Mouse (Mus musculus) kidney, postnatal 36 days (tissue): ENCODE data around the gene Banp.
A peak's percentile ranks its signal among the peaks of the same experiment; 100 is the strongest.

Experiments
- DNase-seq, 2 experiments: peaks; one replicate each; pipeline ENCODE4 v3.0.0; 2021 to 2022; ENCODE audit warnings: mixed read lengths in 2 of 2

Banp gene

DNA sequence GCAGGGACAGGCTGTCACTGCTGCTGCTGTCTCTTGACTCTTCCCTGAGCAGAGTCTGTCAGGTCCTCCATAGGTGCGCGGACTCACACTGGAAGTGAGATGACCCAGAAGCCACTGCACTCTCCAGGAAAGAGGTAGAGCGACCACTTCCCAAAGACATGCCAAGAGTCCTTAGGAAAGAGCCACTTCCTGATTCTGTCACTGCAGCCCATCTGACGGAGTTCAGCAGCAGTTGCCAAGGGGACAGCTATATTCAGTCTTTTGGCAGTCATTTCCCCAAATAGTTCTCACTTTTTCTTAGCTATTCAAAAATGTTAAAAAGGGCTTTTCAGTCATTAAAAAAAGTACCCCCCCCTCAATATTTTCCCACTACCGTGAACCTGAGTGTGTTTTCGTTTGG is 72.7 kb downstream of the Banp start:
- peak; percentile 6 to 12 for DNase-seq

DNA sequence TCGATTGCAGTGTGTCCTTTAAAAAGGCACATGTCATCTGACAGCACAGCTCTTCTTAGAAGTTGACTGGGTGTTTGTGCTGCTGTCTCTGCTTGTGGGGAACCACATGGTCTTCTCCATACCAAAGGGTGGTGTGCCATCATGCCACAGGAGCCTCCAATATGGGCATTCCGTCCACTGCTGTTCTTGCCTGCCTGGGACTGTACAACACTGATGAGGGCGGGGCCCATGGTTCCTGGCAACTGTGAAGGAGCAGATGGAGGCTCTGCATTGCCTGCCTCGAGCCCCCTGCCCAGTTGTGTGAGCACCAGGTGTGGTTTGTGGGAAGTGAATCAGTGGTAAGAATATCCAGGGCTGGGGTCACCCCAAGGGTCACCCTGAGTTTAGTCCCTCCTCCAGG is 73.2 kb downstream of the Banp start:
- DNase-seq: no peak

DNA sequence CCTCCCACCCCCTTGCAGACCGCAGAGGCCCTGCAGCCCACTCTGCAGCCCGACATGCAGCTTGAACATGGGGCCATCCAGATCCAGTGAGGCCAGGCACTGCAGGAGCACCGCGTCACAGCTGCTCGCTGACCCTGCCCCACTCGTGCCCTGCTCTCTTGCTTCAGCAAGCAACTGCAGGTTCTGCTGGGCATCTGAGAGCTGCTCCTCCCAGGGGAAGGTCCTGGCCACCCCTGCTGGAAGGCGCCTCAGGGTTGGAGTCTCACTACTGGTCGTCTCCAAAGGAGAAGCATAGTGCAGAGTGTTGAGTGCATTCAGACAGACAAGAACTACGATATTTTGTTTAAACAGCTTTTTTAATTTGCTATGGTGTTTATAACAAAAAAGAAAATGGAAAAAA is 76.0 kb downstream of the Banp start:
- DNase-seq: no peak

DNA sequence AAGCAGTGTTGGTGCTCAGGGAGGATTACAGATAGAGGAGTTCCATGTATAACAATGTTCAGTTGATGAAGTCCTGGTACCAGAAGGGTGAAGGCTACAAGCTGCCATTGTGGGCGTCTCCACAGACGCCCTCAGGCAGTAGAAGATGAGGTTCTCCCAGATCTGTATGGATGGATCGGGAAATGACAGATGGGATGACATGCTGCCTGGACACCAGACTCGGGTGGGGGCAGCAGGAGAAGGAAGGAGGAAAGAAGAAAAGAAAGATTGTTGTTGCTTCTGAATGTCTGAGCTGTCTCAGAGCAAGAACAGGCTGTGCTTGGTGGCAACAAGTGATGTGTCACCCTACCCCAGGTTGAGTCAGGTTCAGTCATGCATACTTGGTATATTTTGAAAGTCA is 78.6 kb downstream of the Banp start:
- DNase-seq: no peak

DNA sequence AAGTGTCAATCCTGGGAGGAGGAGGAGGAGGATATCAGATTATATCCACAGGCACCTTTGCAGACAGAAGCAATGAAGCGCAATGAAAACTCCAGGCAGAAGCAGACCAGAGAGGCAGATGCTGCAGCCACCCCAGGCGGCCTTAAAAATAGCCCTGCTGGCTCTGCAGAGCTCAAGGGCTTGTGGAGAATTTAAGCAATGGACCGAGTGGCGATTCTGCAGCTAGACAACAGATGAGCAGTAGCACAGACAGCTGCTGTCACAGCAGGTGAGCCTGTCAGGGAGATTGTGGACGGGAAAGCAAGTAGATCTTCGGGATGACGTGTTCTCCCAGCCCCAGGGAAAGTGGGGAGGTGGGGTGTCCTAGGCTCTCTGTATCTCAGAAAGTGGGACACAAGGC is 81.4 kb downstream of the Banp start:
- DNase-seq: no peak

DNA sequence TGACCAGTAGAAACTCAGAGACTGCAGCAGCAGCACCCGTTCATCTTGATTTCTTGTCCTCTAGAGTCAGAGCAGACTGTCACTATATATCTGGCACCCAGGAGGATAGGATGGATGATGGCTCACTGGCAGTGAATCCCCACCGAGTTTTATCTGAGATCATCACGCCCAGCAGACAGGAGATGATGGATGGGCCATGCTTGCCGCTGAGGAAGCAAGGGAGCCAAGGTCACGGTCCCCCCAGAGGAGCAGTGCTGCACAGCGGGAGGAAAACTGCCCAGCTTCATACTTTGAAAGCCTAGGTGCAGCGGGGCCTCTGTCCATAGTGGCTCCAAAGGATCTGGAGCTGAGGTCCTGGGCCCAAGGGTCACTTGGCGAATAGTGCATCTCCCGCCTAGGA is 83.2 kb downstream of the Banp start:
- DNase-seq: peak in 1 of 2 experiments; percentile 18

DNA sequence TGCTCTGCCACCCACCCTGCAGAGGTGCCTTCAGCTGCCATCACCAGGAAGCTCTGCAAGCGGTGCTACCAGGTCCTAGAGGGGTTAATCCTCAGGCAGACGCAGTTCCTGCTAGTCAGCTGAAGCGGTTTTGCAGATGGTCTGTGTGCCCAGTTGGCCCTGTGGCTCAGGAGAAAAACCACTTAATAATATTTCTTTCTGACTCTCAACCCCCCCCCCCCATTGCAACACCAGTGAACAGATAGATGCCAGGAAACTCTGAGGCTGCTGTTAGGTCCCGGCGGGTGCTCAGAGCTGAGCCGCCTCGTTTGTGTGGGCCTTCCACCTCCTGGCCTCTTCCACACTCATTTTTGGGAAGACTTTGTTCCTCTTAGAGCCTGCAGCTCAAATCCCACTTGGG is 86.0 kb downstream of the Banp start:
- DNase-seq: no peak

DNA sequence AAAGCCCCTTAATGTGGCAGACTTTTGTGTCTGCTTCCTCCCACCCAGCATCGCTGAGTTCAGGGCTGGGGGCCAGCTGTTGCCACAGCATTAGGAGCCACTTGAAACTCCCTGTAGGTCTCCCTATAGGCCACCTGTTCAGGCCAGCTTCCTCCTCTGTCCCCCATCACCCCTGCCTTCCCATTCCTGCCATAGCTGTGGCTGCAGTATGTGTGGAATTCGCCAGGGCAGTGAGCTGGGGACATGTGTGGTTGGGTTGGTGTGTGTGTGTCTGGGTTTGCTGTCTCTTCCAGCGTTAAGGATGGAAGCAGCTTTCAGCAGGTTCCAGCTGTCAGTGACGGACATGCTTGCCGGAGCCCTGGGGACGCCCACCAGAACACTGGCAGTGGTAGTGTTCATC is 86.8 kb downstream of the Banp start:
- DNase-seq: no peak

DNA sequence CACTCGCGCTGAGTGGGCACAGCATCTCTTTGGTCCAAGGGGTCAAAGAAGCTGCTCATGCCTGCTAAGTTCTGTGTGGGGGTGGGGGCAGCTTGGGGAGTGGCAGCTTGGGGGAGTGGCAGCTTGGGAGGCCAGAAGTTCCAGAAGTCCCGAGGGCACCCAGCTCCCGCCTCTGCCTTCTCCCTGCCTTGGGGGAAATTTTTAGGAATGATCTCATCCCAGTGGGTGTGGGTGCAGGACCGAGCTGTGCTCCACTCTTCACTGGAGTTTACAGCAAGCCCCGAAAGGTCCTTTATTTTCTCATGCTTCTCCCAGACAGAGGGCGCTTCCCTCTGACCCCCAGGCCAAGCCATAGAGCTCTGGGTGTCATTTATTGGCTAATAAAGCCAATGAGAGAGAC is 87.7 kb downstream of the Banp start:
- no peak for DNase-seq

DNA sequence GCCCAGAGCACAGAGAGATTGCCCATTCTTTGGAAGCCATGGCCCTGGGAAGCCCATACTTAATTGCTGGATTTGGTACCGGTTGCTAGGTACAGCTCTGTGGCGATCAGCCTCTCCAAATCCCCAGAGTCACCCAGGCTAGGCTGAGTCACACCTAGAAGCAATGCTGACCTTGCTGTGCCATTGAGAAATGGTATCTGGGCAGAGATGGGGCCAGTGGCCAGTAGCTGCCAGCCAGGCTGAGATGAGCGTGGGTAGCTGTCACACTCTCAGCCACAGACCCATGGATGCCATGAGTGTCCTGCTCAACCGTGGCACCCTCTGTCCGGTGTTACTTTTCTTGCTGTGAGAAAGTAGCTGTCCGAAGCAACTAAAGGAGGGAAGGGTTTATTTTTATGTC is 88.5 kb downstream of the Banp start:
- no peak for DNase-seq

DNA sequence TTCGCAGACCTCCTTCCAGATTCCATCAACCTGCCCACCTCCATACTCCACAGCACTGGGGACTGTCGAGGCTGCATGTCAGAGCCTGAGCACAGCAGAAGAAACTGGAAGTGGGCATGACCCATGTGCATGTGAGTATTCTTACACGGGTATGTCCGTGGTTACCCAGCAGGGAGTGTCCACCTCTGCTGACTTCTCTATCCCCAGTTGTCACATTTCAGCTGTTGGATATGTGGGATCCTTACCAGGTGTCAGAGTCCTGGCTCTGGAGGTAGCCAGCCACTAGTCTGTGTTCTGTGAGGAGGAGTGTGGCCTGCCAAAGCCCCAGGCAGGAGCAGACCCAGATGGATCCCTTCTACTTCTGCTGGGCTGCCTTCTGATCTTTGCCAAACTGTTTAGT is 89.9 kb downstream of the Banp start:
- no peak for DNase-seq

DNA sequence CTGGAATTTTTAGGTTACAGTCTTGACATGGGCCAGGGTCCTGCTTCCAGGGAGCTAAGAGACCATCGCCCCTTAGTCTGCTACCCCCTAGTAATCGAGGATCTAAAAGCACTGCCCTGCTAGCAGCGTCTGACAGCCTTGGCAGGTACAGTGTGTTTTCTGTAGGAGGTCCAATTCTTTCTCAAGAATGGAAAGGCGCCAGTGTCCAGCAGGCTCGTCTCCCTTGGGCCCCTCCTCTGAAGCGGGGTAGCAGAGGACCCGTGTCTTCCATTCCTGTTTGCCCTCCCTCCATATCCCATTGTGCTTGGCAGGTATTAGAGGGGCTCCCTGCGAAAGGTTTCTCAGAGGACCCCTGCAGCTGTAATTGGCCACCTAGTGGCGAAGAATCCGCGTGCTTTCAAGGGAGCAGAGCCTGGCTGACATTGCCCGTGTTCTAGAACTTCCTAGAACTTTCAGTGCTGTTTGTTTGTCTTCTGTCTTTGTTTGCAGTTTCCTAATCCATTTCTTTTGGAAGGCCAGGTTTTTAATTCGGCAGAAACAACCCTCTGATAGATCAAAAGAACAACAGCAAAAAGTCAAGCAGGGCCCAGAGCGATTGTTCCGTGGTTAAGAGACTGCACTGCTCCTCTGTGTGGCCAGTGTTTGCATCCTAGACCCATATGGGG is 97.8 kb downstream of the Banp start:
- peak in 1 of 2 experiments; percentile 20 for DNase-seq

DNA sequence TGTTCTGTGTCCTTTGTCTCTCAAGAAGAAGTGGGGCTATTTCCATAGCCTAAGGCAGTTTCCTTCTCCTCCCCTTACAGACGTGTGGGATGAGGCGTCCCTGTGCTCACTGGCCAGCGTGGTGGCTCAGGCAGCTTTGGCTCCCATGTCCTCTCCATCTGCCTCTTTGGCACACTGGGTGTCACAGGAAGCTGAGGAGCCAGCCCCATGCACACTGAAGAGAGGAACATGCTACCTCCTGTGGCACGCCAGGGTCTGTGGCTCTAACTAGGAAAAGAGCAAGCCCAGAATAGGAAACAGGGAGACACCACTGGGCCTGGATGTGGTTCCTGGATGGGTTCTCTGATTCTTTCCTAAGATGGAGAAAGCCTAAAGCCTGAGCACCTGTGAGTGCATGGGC is 99.7 kb downstream of the Banp start:
- no peak for DNase-seq

DNA sequence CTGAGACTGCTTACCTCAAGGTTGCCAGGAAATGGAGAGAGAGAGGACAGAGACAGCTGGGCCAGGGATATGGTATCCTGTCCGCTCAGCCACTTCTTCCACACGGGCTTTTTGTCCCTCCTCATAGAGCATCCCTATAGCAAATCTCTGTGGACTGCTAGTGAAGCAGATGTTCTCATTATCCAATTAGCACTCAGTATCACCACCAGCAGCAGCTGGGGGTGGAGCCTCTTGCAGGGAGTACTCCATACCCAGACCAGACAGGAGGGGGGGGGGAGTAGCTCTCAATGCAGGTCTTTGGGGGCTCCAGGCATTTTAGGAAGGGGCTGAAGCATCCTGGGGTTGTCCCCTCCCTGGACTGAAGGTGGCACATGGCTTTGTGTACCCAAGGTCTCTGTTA is 100.4 kb downstream of the Banp start:
- no peak for DNase-seq

DNA sequence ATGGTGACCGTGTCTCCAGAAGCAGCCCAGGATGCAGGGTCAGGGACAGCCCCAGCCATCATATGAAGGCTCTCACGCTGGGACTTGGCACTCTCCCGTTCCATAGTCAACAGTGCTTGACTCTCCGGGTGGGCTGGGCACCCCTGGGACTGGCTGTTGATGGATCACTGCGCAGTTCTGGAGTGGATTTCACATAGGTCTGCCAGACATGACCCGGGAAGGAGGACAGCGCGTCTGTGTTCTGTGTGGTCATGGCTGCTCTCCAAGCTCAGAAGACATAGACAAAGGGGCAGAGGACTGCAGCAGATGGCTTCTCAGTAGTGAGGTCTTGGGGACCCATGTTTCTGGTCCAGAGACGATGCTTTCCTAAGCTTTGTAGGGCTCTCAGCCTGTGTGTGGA is 101.1 kb downstream of the Banp start:
- no peak for DNase-seq

DNA sequence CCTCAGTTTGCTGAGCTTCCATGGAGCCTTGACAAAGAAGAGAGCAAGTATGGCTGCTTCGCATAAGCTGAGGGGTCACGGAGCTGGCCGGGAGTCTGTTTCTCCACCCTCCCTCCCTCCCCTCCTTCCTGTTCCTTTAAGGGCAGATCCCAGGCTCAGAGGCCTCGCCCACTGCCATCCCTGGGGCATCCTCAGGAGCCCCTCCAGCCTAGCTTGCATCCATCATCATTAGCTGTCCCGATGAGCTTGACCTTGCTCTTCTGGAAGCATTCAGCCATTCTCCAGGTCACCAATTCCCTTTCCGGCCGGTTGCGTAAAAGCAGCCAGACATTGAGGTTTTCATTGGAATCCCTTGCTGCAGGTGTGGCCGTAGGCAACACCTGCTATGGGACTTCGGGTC is 105.8 kb downstream of the Banp start:
- no peak for DNase-seq

DNA sequence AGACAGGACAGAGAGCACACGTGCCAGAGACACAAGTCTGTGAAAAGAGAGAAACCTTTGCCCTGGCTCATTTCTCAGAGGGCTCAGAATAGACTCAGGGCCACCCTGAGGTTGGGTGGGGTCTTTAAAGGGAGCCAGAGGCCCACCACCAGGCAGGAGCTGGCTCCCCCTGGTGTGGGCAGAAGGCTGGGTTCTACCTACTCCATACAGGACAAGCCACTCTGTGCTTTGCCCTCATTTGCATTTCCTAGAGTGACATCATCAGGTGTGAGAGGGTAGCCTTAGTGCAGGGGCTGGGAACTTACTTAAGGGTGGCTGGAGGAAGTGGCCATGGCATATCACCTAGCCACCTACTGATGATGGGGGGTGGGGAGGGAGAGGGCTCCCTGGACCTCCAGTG is 106.6 kb downstream of the Banp start:
- DNase-seq: no peak

DNA sequence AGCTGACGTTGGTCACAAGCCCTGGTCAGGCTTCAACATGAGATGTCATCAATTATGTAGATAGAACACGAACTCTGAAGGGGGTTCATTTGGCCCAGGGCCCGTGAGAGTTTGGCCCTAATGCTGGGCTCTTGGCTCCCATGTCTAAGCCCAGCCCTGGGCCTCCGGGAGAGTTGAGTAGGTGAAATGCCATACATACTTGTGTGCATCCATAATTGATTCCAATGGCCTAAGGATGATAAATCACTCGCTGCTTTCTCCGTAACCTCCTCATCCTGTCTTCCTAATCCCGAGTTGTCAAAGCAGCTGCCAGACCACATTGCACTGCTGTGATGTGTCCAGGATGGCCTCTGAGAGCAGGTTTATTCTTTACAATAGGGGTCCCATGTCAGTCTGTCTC is 107.3 kb downstream of the Banp start:
- peak; percentile 30 to 42 for DNase-seq

DNA sequence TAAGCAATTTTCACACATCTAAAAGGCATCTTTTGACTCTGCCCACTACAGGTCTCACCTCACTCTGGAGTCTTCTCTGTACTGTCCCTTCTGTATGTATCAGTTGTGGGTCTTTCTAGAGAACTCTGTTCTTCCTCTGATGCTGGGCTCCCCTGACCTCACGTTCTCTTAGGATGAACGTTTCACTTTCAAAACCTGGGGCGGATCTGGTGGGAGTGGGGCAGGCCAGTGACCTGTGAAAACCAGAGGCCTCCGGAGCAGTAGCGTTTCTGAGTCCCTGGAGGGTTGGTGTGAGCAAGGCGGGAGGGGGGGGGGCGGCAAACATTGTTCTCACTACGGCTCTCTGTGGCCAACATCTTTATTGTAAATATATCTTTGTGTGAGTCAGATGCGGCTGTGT is 109.0 kb downstream of the Banp start:
- no peak for DNase-seq

DNA sequence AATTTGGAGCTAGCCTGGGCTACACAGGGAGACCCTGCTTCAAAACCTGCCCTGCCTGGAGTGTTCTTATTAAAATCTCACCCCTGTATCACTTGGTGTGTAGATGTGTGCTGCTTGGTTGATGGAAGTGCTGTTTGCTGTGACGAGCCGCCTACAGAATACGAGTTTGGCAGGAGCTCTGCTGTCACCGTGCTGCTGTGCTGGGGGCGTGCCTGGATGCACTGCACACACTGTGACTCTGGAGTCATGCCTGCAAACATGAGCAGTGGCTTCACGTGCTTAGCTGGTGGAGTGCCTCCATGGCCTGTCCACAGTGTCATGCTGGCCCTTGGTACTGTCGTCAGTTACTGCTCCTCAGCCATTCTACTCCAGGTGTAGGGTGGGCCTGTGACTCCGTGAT is 109.4 kb downstream of the Banp start:
- no peak for DNase-seq

DNA sequence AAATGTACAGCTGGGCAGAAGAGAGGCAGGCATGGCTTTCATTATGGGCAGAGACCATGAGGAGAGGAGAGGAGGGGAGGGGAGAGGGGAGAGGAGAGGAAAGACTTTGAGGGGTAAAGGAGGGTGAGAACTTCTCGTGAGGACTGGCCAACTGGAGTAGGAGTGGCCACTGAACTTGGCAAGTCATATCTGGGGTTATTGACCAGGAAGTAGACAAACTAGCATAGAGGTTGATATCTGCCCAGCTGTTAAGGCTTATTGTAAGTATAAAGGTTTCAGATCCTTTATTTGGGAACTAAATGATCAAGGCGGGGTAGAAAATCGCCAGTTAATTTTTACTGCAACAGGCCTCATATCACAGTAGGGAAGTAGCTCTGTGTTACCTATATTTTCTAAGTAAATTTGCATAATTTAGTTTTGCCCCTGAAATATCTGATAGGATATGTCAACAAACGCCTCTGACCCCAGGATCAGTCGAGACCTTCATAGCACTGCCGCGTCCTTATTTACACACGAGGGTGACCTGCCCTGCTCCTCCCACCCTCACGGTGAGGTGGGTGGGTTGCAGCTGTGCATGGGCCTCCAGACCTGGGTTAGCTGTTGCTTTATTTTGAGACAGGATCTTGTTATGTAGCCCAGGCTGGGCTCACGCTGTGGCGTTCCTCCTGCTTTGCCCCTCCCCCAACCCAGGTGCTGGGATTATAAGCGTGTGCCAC is 113.1 kb downstream of the Banp start:
- DNase-seq: no peak

DNA sequence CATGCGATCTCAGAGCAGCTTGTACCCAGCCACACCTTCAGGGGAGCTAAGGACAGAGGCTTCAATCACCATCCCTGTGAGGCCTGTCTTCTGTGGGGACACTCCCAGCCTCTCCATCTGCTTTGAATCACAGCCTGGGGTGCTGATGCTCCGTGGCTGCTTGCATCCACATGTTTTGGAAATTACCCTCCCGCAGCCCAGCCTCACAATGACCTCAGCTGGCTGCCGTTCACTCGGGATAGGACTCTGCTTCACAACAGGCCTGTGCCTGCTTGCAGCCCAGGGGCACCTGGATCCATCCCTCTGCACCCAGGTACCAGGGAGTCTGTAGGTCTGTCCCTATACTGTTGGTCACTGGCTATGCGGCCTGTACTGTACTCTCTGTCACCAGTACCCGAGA is 114.8 kb downstream of the Banp start:
- DNase-seq: no peak

DNA sequence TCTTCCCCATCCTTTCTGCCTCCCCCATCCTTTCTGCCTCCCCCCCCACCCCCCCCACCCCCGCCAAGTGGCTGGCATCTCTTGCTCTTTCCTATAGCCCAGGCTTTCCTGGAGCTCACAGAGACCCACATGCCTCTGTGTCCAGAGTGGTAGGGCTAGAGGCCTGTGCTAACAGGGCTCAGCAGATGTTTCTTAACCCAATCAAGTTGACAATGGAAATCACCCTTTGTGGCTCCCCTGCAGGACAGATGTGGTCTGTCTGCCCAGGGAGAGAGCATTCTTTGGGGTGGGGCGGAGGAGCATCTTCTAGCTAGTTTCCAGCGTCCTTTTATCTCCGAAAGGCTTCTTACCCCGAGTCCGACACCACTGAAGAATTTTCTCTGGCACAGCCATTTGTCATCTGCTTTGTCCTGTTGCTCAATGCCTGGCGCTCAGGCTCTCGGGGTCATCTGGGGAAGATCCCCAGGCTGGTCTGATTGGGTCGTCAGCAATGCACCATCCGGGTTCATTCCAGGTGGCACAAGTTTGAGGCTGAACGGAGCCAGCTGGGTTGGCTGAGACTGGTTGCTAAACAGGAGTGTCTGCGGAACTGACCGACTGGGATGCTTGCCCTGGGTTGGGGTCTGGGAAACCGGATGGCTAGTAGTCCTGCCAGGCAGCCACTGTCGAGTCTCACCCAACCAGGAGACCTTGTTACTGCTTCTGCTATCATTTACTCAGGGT is 118.4 kb downstream of the Banp start:
- DNase-seq: no peak

DNA sequence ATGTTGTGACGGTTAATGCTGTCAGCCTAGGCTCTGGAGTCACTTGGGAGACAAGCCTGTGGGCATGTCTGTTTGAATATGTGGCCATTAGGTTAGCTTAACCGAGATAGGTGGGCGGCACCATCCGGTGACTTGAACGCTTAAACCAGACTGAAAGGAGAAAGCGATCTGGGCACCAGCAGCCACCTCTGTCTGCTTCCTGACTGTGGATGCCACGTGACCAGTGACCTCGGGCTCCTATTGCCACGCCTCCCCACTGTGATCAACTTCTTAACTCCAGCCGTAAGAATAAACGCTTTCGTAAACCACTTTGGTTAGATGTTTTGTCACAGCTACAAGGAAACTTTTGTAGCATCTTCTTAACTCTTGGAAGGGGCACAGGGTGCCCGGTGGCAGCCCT is 119.1 kb downstream of the Banp start:
- no peak for DNase-seq
